Mouse (Mus musculus): ENCODE measurements around the gene Washc2. TPM values are rescaled to one million over a fixed set of nuclear protein-coding genes. Genes with fewer than 3 reads are reported as not detected.
A peak's percentile ranks its signal among the peaks of the same experiment; 100 is the strongest.
"Not testable (repeated sequence)": the region's sequence is repeated elsewhere in the genome, so short reads cannot be mapped to it uniquely, and the experiment has no call there.

Washc2 gene
- 64.8 and 65.7 TPM in 2 replicates for polyA plus RNA-seq (2015; fragmentation: Nextera tagmentation; extraction: Ambion mirVana)

GRCm38 (mm10) chr6:116207729-116208534 is at the start of gene Washc2:
Gene Washc2 (plus strand): TSS chr6:116208038.
- H3K27ac ChIP-seq (replicated peaks), result peak within 1 kb of the TSS; percentile 82
- H3K4me3 ChIP-seq, result peak within 1 kb of the TSS; percentile 77
- peak within 1 kb of the TSS; percentile 55 for H3K9ac ChIP-seq
- H3K9me3 ChIP-seq, result no peaks in the 10 kb centered on the region
- H3K27me3 ChIP-seq, result no peaks in the 10 kb centered on the region
- 0% methylated on average over 51 of the region's 51 CpGs for WGBS
- H3K4me1 ChIP-seq (replicated peaks), result peaks cover 23% of the 10 kb centered on the region
- peak within 1 kb of the TSS; percentile 63 for H3K4me2 ChIP-seq
- H3K36me3 ChIP-seq, result peaks cover 17% of the 10 kb centered on the region; the same call in 1 of the 2 replicates
- peak; percentile 99 for ATAC-seq (ENCODE audit: low FRiP score, low read depth)

GRCm38 (mm10) chr6:116166383-116166782 is 41.5 kb upstream of the Washc2 start:
- no peak for ATAC-seq (ENCODE audit: low FRiP score, low read depth)
- Histone ChIP-seq H3K4me3 (no peak overlapping the region), H3K4me2 (no peak overlapping the region), H3K36me3 (0 out of 2 replicates have a peak, but pooled peaks cover 3% of the 10 kb centered on the region), H3K9ac (no peak overlapping the region), H3K4me1 (replicated peaks) (no peaks in the 10 kb centered on the region), H3K27me3 (no peaks in the 10 kb centered on the region), H3K9me3 (no peaks in the 10 kb centered on the region), H3K27ac (replicated peaks) (no peak overlapping the region)
- WGBS, result 85% methylated on average over 1 of the region's 1 CpGs

GRCm38 (mm10) chr6:116173511-116174099 is 34.2 kb upstream of the Washc2 start:
- 67% methylated on average over 37 of the region's 37 CpGs for WGBS
- not testable (repeated sequence) for H3K27me3 ChIP-seq; H3K4me1 ChIP-seq (replicated peaks); H3K9me3 ChIP-seq; H3K36me3 ChIP-seq; H3K4me2 ChIP-seq; H3K4me3 ChIP-seq; ATAC-seq (ENCODE audit: low FRiP score, low read depth); H3K27ac ChIP-seq (replicated peaks); H3K9ac ChIP-seq

- 98% methylated on average over 2 of the region's 2 CpGs for WGBS
- Histone ChIP-seq H3K4me1 (replicated peaks) (no peaks in the 10 kb centered on the region), H3K9me3 (no peaks in the 10 kb centered on the region), H3K4me2 (no peak overlapping the region), H3K9ac (no peak overlapping the region), H3K36me3 (peaks cover 8% of the 10 kb centered on the region), H3K4me3 (no peak overlapping the region), H3K27ac (replicated peaks) (no peak overlapping the region), H3K27me3 (no peaks in the 10 kb centered on the region)
- ATAC-seq (ENCODE audit: low FRiP score, low read depth), result no peak
Measured at GRCm38 (mm10) chr6:116178376-116178775, 29.5 kb upstream of the Washc2 start.

- H3K4me1 ChIP-seq (replicated peaks), result no peaks in the 10 kb centered on the region
- ATAC-seq (ENCODE audit: low FRiP score, low read depth), result no peak
- peaks cover 11% of the 10 kb centered on the region for H3K36me3 ChIP-seq
- no peak overlapping the region for H3K4me2 ChIP-seq
- no peak overlapping the region for H3K9ac ChIP-seq
- H3K4me3 ChIP-seq, result no peak overlapping the region
- WGBS, result 81% methylated on average over 3 of the region's 3 CpGs
- H3K27me3 ChIP-seq, result no peaks in the 10 kb centered on the region
- no peak overlapping the region for H3K27ac ChIP-seq (replicated peaks)
- no peaks in the 10 kb centered on the region for H3K9me3 ChIP-seq
Measured at GRCm38 (mm10) chr6:116180731-116181130, 27.1 kb upstream of the Washc2 start.

- ATAC-seq (ENCODE audit: low FRiP score, low read depth), result no peak
- Histone ChIP-seq H3K36me3 (peaks cover 10% of the 10 kb centered on the region), H3K27ac (replicated peaks) (no peak overlapping the region), H3K4me2 (no peak overlapping the region), H3K4me3 (no peak overlapping the region), H3K9me3 (no peaks in the 10 kb centered on the region), H3K4me1 (replicated peaks) (no peaks in the 10 kb centered on the region), H3K9ac (no peak overlapping the region), H3K27me3 (no peaks in the 10 kb centered on the region)
- WGBS, result 90% methylated on average over 5 of the region's 5 CpGs
Measured at GRCm38 (mm10) chr6:116183509-116183908, 24.3 kb upstream of the Washc2 start.

GRCm38 (mm10) chr6:116186485-116186884 is 21.4 kb upstream of the Washc2 start:
- ATAC-seq (ENCODE audit: low FRiP score, low read depth), result no peak
- Histone ChIP-seq H3K9ac (no peak overlapping the region), H3K27me3 (no peaks in the 10 kb centered on the region), H3K4me2 (no peak overlapping the region), H3K9me3 (no peaks in the 10 kb centered on the region), H3K4me1 (replicated peaks) (peaks cover 22% of the 10 kb centered on the region), H3K4me3 (no peak overlapping the region), H3K27ac (replicated peaks) (no peak overlapping the region), H3K36me3 (0 out of 2 replicates have a peak, but pooled peaks cover 2% of the 10 kb centered on the region)
- 60% methylated on average over 2 of the region's 2 CpGs for WGBS

- WGBS, result 91% methylated on average over 1 of the region's 1 CpGs
- Histone ChIP-seq H3K27me3 (no peaks in the 10 kb centered on the region), H3K27ac (replicated peaks) (no peak overlapping the region), H3K9ac (no peak overlapping the region), H3K4me2 (no peak overlapping the region), H3K9me3 (no peaks in the 10 kb centered on the region), H3K4me3 (no peak overlapping the region), H3K4me1 (replicated peaks) (peaks cover 38% of the 10 kb centered on the region), H3K36me3 (0 out of 2 replicates have a peak, but pooled peaks cover 2% of the 10 kb centered on the region)
- ATAC-seq (ENCODE audit: low FRiP score, low read depth), result no peak
Measured at GRCm38 (mm10) chr6:116189417-116189816, 18.4 kb upstream of the Washc2 start.

- Histone ChIP-seq H3K27me3 (no peaks in the 10 kb centered on the region), H3K36me3 (no peaks in the 10 kb centered on the region), H3K4me1 (replicated peaks) (peaks cover 38% of the 10 kb centered on the region), H3K27ac (replicated peaks) (peak overlapping the region; percentile 84), H3K4me2 (peak overlapping the region; percentile 89), H3K9ac (peak overlapping the region; percentile 84), H3K9me3 (no peaks in the 10 kb centered on the region), H3K4me3 (peak overlapping the region; percentile 85)
- ATAC-seq (ENCODE audit: low FRiP score, low read depth), result peak; percentile 89
- WGBS, result under 1% methylated on average over 45 of the region's 51 CpGs
Measured at GRCm38 (mm10) chr6:116192809-116193311, 15.0 kb upstream of the Washc2 start.

GRCm38 (mm10) chr6:116193394-116194393 is 14.1 kb upstream of the Washc2 start, which contains the start of gene Tmcc1:
Gene Tmcc1 (minus strand): TSS chr6:116193486.
- under 1% methylated on average over 51 of the region's 68 CpGs for WGBS
- no peaks in the 10 kb centered on the region for H3K9me3 ChIP-seq
- ATAC-seq (ENCODE audit: low FRiP score, low read depth), result peak; percentile 91

GRCm38 (mm10) chr6:116195811-116196210 is 12.0 kb upstream of the Washc2 start:
- H3K4me3 ChIP-seq, result no peak overlapping the region
- H3K9ac ChIP-seq, result no peak overlapping the region
- H3K9me3 ChIP-seq, result no peaks in the 10 kb centered on the region
- no peaks in the 10 kb centered on the region for H3K36me3 ChIP-seq
- no peak for ATAC-seq (ENCODE audit: low FRiP score, low read depth)
- WGBS, result 67% methylated on average over 8 of the region's 8 CpGs
- no peak overlapping the region for H3K27ac ChIP-seq (replicated peaks)
- H3K4me2 ChIP-seq, result no peak overlapping the region
- H3K27me3 ChIP-seq, result peaks cover 6% of the 10 kb centered on the region; the same call in 1 of the 2 replicates
- peaks cover 22% of the 10 kb centered on the region for H3K4me1 ChIP-seq (replicated peaks)

More at GRCm38 (mm10) chr6:116193394-116194393, 14.1 kb upstream of the Washc2 start, which contains the start of gene Tmcc1:
- H3K4me1 ChIP-seq (replicated peaks), result peaks cover 38% of the 10 kb centered on the region
- peak within 1 kb of the TSS; percentile 89 for H3K4me2 ChIP-seq
- H3K27ac ChIP-seq (replicated peaks), result peak within 1 kb of the TSS; percentile 84
- peak within 1 kb of the TSS; percentile 85 for H3K4me3 ChIP-seq
- peak within 1 kb of the TSS; percentile 84 for H3K9ac ChIP-seq
- H3K36me3 ChIP-seq, result no peaks in the 10 kb centered on the region
- peaks cover 1% of the 10 kb centered on the region; the same call in 1 of the 2 replicates for H3K27me3 ChIP-seq
